Mouse (Mus musculus): ENCODE measurements around the gene Tbrg1.

- TF ChIP-seq CTCF (conservative IDR thresholded peaks at IDR 0.05; ENCODE audit: insufficient read depth, insufficient read length, low read depth, low read length): peak; percentile 67
- TF ChIP-seq POLR2A (IDR thresholded peaks at IDR 0.05; ENCODE audit: low read depth, low read length): no peak
These were observed 33.0 kb upstream of the Tbrg1 start for GRCm38 (mm10) chr9:37689970-37690686.

Data from kidney, adult 2 months (tissue).